Comparison of ENCODE assay signal across 15 mouse cellular contexts in genomic region chr11:76537401-76537800, GRCm38 (mm10).
DNase-seq lines count a peak whose midpoint lies in the region; ATAC-seq lines count a peak whose summit lies in the region.
"Had no signal": no experiment of that assay in that cellular context is flagged by ENCODE, and none has a peak within 500 bp of the region (broad histone marks: within the 10 kb centered on the region; RNA-seq: fewer than 3 reads in every experiment).

No protein-coding gene starts in this region.

- H3K4me3 ChIP-seq in forebrain, embryonic 15.5 days: no peak overlapping the region
- no peak overlapping the region for H3K4me3 ChIP-seq in forebrain, embryonic 13.5 days
- H3K4me3 ChIP-seq in midbrain, embryonic 10.5 days: no peak overlapping the region
- no peak overlapping the region for H3K4me3 ChIP-seq in midbrain, embryonic 16.5 days (ENCODE audit: low read depth, low read length)
- H3K4me3 ChIP-seq: forebrain, embryonic 12.5 days; hindbrain, embryonic 12.5 days had no signal

- H3K9ac ChIP-seq in forebrain, embryonic 15.5 days (replicated peaks): no peak overlapping the region
- no peak overlapping the region for H3K9ac ChIP-seq in forebrain, embryonic 13.5 days
- no peak overlapping the region for H3K9ac ChIP-seq in midbrain, embryonic 16.5 days (ENCODE audit: low read depth, low read length)
- H3K9ac ChIP-seq: forebrain, embryonic 12.5 days; hindbrain, embryonic 12.5 days had no signal

- ATAC-seq in forebrain, embryonic 15.5 days (replicated peaks): no peak
- no peak for ATAC-seq in forebrain, embryonic 13.5 days
- ATAC-seq in midbrain, embryonic 16.5 days: no peak
- ATAC-seq: intestine, embryonic 16.5 days had no signal

- H3K4me2 ChIP-seq in forebrain, embryonic 15.5 days (replicated peaks): no peak overlapping the region
- H3K4me2 ChIP-seq in forebrain, embryonic 13.5 days: no peak overlapping the region
- H3K4me2 ChIP-seq in midbrain, embryonic 16.5 days (ENCODE audit: low read length): no peak overlapping the region
- H3K4me2 ChIP-seq: forebrain, embryonic 12.5 days; hindbrain, embryonic 12.5 days; liver, embryonic 11.5 days had no signal

- H3K9me3 ChIP-seq in forebrain, embryonic 15.5 days: no peaks in the 10 kb centered on the region
- H3K9me3 ChIP-seq in forebrain, embryonic 13.5 days (replicated peaks): no peaks in the 10 kb centered on the region
- no peaks in the 10 kb centered on the region for H3K9me3 ChIP-seq in midbrain, embryonic 10.5 days (replicated peaks)
- 0 out of 2 replicates have a peak, but pooled peaks cover 2% of the 10 kb centered on the region for H3K9me3 ChIP-seq in midbrain, embryonic 16.5 days (replicated peaks; ENCODE audit: control insufficient read depth, low read length, poor library complexity, severe bottlenecking)
- H3K9me3 ChIP-seq: forebrain, embryonic 12.5 days; hindbrain, embryonic 12.5 days had no signal

- no peak for DNase-seq in midbrain, embryonic 10.5 days (ENCODE audit: low spot score)
- peak; percentile 84 for DNase-seq in cerebellum, adult 9-10 months
- DNase-seq in kidney, postnatal 25 days: no peak
- no peak for DNase-seq in lung, adult 18-20 months
- DNase-seq: embryo, embryonic 11 days; gastrocnemius, postnatal 36 days had no signal

- 0 out of 2 replicates have a peak overlapping the region, but pooled peaks have one; percentile 19 for H3K27ac ChIP-seq in forebrain, embryonic 15.5 days (replicated peaks)
- H3K27ac ChIP-seq in forebrain, embryonic 13.5 days: no peak overlapping the region
- peak overlapping the region; percentile 46; the same call in 1 of the 2 replicates for H3K27ac ChIP-seq in midbrain, embryonic 10.5 days (replicated peaks)
- H3K27ac ChIP-seq in midbrain, embryonic 16.5 days (ENCODE audit: low read length): no peak overlapping the region
- H3K27ac ChIP-seq: forebrain, embryonic 12.5 days; hindbrain, embryonic 12.5 days; stomach, postnatal 0 days had no signal

- peaks cover 5% of the 10 kb centered on the region for H3K4me1 ChIP-seq in forebrain, embryonic 15.5 days
- no peaks in the 10 kb centered on the region for H3K4me1 ChIP-seq in forebrain, embryonic 13.5 days
- H3K4me1 ChIP-seq in midbrain, embryonic 10.5 days: peaks cover 5% of the 10 kb centered on the region; the same call in 1 of the 2 replicates
- no peaks in the 10 kb centered on the region for H3K4me1 ChIP-seq in midbrain, embryonic 16.5 days (ENCODE audit: control insufficient read depth, insufficient read depth, low read length)
- H3K4me1 ChIP-seq: forebrain, embryonic 12.5 days had no signal

- H3K36me3 ChIP-seq in forebrain, embryonic 15.5 days: no peaks in the 10 kb centered on the region
- H3K36me3 ChIP-seq in forebrain, embryonic 13.5 days (ENCODE audit: poor library complexity, severe bottlenecking): no peaks in the 10 kb centered on the region
- H3K36me3 ChIP-seq in midbrain, embryonic 10.5 days: peaks cover 13% of the 10 kb centered on the region
- H3K36me3 ChIP-seq in midbrain, embryonic 16.5 days (ENCODE audit: control insufficient read depth, insufficient read depth, low read length): no peaks in the 10 kb centered on the region

- no peaks in the 10 kb centered on the region for H3K27me3 ChIP-seq in forebrain, embryonic 15.5 days
- H3K27me3 ChIP-seq in forebrain, embryonic 13.5 days: no peaks in the 10 kb centered on the region
- H3K27me3 ChIP-seq in midbrain, embryonic 10.5 days (ENCODE audit: low read depth, poor library complexity, severe bottlenecking): no peaks in the 10 kb centered on the region
- no peaks in the 10 kb centered on the region for H3K27me3 ChIP-seq in midbrain, embryonic 16.5 days (ENCODE audit: control insufficient read depth, insufficient read depth, low read depth, low read length)
- H3K27me3 ChIP-seq: CH12.LX; forebrain, embryonic 12.5 days; hindbrain, embryonic 12.5 days had no signal

- 67% methylated on average over 3 of the region's 3 CpGs for WGBS in forebrain, embryonic 15.5 days
- WGBS in forebrain, embryonic 13.5 days: 55% methylated on average over 3 of the region's 3 CpGs
- WGBS in midbrain, embryonic 10.5 days: 81% methylated on average over 3 of the region's 3 CpGs
- 77% methylated on average over 3 of the region's 3 CpGs for WGBS in midbrain, embryonic 16.5 days

Comparison
In these comparisons a context has a peak if more than half of its experiments do, and no peak if none do; other contexts are left out.
1. H3K27ac ChIP-seq: peak in forebrain, embryonic 15.5 days (single experiment) and midbrain, embryonic 10.5 days (single experiment); none in forebrain, embryonic 13.5 days (single experiment) and midbrain, embryonic 16.5 days (single experiment).